Comparison of ENCODE assay signal across 8 mouse cellular contexts in the genomic region with DNA sequence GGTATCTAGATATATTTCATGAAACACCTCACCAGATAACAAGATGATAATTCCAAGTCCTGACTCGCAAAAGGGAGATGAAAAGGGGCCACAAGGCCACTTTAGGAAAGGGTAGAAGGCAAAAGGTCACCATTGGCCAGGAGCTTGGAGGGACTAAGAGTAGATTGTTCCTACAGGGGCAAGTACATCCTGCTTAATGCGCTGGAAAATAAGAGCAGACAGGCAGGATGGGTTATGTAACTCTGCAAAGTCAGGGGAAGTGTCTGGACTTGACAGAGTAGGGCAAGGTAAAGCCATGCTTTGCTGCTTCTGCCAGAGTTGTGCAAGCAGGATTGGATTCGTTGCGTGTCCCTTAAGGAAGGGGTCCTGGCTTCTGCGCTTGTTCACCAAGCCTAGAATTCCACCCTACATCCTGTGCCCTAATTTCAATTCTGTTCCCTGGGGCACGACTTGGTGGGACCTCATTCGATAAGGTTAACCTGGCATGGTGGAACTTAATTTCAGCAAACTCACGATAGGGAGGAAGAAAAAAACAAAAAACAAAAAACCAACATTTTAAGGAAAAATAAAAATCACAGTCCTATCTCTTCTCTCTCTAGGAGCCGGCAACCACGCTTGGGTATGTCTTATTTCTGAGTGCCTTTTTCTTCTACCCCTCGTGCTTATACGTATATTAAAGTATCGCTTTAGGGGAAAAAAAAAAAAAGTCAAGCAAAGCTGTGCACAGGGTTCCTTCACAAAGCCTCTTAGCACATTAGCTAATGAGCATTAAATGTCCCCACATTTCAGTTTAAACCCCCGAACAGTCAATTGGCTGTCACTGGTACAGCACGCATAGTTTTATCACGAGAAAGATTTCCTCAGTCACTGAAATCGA. TPM values are rescaled to one million over a fixed set of nuclear protein-coding genes. Genes with fewer than 3 reads are reported as not detected.
DNase-seq lines count a peak whose midpoint lies in the region; ATAC-seq and TF ChIP-seq lines count a peak whose summit lies in the region.

No protein-coding gene starts in this region.

- no peaks in the 10 kb centered on the region for H3K9me3 ChIP-seq in kidney, embryonic 14.5 days (ENCODE audit: control insufficient read depth, low read length)
- H3K9me3 ChIP-seq in heart, postnatal 0 days (replicated peaks; ENCODE audit: control insufficient read depth, low read length): no peaks in the 10 kb centered on the region
- no peaks in the 10 kb centered on the region for H3K9me3 ChIP-seq in midbrain, embryonic 11.5 days (ENCODE audit: control insufficient read depth, low read length)

- peaks cover 4% of the 10 kb centered on the region; the same call in 1 of the 2 replicates for H3K27me3 ChIP-seq in kidney, embryonic 14.5 days (ENCODE audit: control insufficient read depth, insufficient read depth, low read length)
- no peaks in the 10 kb centered on the region for H3K27me3 ChIP-seq in cerebellum, adult 2 months (ENCODE audit: control insufficient read depth, insufficient read depth, low read length)
- no peaks in the 10 kb centered on the region for H3K27me3 ChIP-seq in heart, postnatal 0 days (ENCODE audit: control insufficient read depth, insufficient read depth, low read length)
- H3K27me3 ChIP-seq in midbrain, embryonic 11.5 days (ENCODE audit: control insufficient read depth, insufficient read depth, low read length): peaks cover 7% of the 10 kb centered on the region

- H3K4me1 ChIP-seq in kidney, embryonic 14.5 days (ENCODE audit: control insufficient read depth, insufficient read depth, low read length): no peaks in the 10 kb centered on the region; the same call in 1 of the 2 replicates
- H3K4me1 ChIP-seq in cerebellum, adult 2 months (ENCODE audit: control insufficient read depth, insufficient read depth, low read length): peaks cover 17% of the 10 kb centered on the region
- H3K4me1 ChIP-seq in heart, postnatal 0 days (ENCODE audit: control insufficient read depth, insufficient read depth): peaks cover 19% of the 10 kb centered on the region
- H3K4me1 ChIP-seq in midbrain, embryonic 11.5 days (ENCODE audit: control insufficient read depth, insufficient read depth, low read length): peaks cover 8% of the 10 kb centered on the region; the same call in 1 of the 2 replicates

- H3K27ac ChIP-seq in kidney, embryonic 14.5 days (ENCODE audit: low read depth, low read length): no peak overlapping the region
- peak overlapping the region; percentile 76 for H3K27ac ChIP-seq in cerebellum, adult 2 months (ENCODE audit: insufficient read depth, low read length)
- H3K27ac ChIP-seq in heart, postnatal 0 days (ENCODE audit: low read depth): peak overlapping the region; percentile 82; the same call in 1 of the 2 replicates
- H3K27ac ChIP-seq in midbrain, embryonic 11.5 days (ENCODE audit: low read depth, low read length): no peak overlapping the region

- WGBS in kidney, embryonic 14.5 days: 20% methylated on average over 17 of the region's 17 CpGs
- 7% methylated on average over 17 of the region's 17 CpGs for WGBS in cerebellum, adult 2 months
- whole genome bisulfite sequencing in heart, postnatal 0 days: 22% methylated on average over 17 of the region's 17 CpGs
- 24% methylated on average over 17 of the region's 17 CpGs for WGBS in midbrain, embryonic 11.5 days

- peak overlapping the region; percentile 77; the same call in 1 of the 2 replicates for H3K9ac ChIP-seq in kidney, embryonic 14.5 days (ENCODE audit: low read depth, low read length)
- H3K9ac ChIP-seq in heart, postnatal 0 days (replicated peaks; ENCODE audit: low read depth, low read length): peak overlapping the region; percentile 89
- peak overlapping the region; percentile 77; the same call in 1 of the 2 replicates for H3K9ac ChIP-seq in midbrain, embryonic 11.5 days (ENCODE audit: low read length)

- ATAC-seq in kidney, embryonic 14.5 days (ENCODE audit: low FRiP score, low TSS enrichment): no peak
- no peak for ATAC-seq in heart, postnatal 0 days (ENCODE audit: insufficient read depth, low read depth)
- ATAC-seq in midbrain, embryonic 11.5 days (ENCODE audit: low FRiP score): no peak

- TF ChIP-seq POLR2A in cerebellum, adult 2 months (IDR thresholded peaks at IDR 0.05; ENCODE audit: borderline replicate concordance, insufficient read depth, low read length): peak; percentile 40; the same call in 1 of the 2 replicates

- peak overlapping the region; percentile 99 for H3K4me2 ChIP-seq in kidney, embryonic 14.5 days (replicated peaks; ENCODE audit: low read depth, low read length)
- peak overlapping the region; percentile 100 for H3K4me2 ChIP-seq in heart, postnatal 0 days (ENCODE audit: low read depth, low read length)
- H3K4me2 ChIP-seq in midbrain, embryonic 11.5 days: peak overlapping the region; percentile 97

- H3K36me3 ChIP-seq in kidney, embryonic 14.5 days (ENCODE audit: control insufficient read depth, insufficient read depth, low read length): no peaks in the 10 kb centered on the region
- H3K36me3 ChIP-seq in heart, postnatal 0 days (replicated peaks; ENCODE audit: control insufficient read depth, insufficient read depth, low read length): no peaks in the 10 kb centered on the region
- no peaks in the 10 kb centered on the region for H3K36me3 ChIP-seq in midbrain, embryonic 11.5 days (ENCODE audit: control insufficient read depth, insufficient read depth, low read length)

- no peak for TF ChIP-seq CTCF in cerebellum, adult 2 months (IDR thresholded peaks at IDR 0.05; ENCODE audit: borderline replicate concordance, insufficient read depth, low read depth, low read length)
- TF ChIP-seq CTCF in heart, postnatal 0 days (IDR thresholded peaks at IDR 0.05; ENCODE audit: low read depth): no peak

- no peak for DNase-seq in kidney, adult 9 months
- peak; percentile 69 to 71 for DNase-seq in cerebellum, adult 2 months
- DNase-seq in heart, postnatal 0 days (ENCODE audit: low spot score): no peak
- DNase-seq in midbrain, embryonic 11.5 days (ENCODE audit: low spot score, missing footprints): peak; percentile 92
- no peak for DNase-seq in thymus, postnatal 36 days
- no peak for DNase-seq in layer of hippocampus, postnatal 36 days
- DNase-seq in thymus, adult 18-20 months: no peak

- peak overlapping the region; percentile 75 for H3K4me3 ChIP-seq in kidney, embryonic 14.5 days (ENCODE audit: low read length)
- peak overlapping the region; percentile 81 for H3K4me3 ChIP-seq in cerebellum, adult 2 months (replicated peaks; ENCODE audit: insufficient read depth, low read depth, low read length)
- peak overlapping the region; percentile 91 for H3K4me3 ChIP-seq in heart, postnatal 0 days (ENCODE audit: low read depth, low read length)
- H3K4me3 ChIP-seq in midbrain, embryonic 11.5 days (ENCODE audit: low read depth, low read length): peak overlapping the region; percentile 71

- TF ChIP-seq EP300 in heart, postnatal 0 days (IDR thresholded peaks at IDR 0.05; ENCODE audit: low read depth): no peak

RNA-seq across cellular contexts. Expression of gene Mreg, which starts 1.1 kb away (rescaled TPM):
- polyA plus RNA-seq in kidney, embryonic 14.5 days (2014; fragmentation: Nextera tagmentation; extraction: Ambion mirVana): 5.1 and 6.2 TPM in 2 replicates
- 22.7 and 25.8 TPM in 2 replicates for polyA plus RNA-seq in cerebellum, adult 2 months (2012; rRNA removed)
- total RNA-seq in heart, postnatal 0 days (2014; rRNA removed; ENCODE audit: low replicate concordance): 11.3 and 12.5 TPM in 2 replicates
- polyA plus RNA-seq in heart, postnatal 0 days (2015; fragmentation: Nextera tagmentation; extraction: Ambion mirVana): 8.6 and 9.5 TPM in 2 replicates
- polyA plus RNA-seq in midbrain, embryonic 11.5 days (2014; fragmentation: Nextera tagmentation; extraction: Ambion mirVana): 5.5 and 6.3 TPM in 2 replicates
- total RNA-seq in layer of hippocampus, postnatal 36 days (2021): 1 to 10 TPM; 3.4 to 4.2 TPM

Comparison
In these comparisons a context has a peak if more than half of its experiments do, and no peak if none do; other contexts are left out.
1. H3K27ac ChIP-seq: peak in cerebellum, adult 2 months (single experiment) and heart, postnatal 0 days (single experiment); none in kidney, embryonic 14.5 days (single experiment) and midbrain, embryonic 11.5 days (single experiment).
2. DNase-seq: peak in cerebellum, adult 2 months (2 of 2) and midbrain, embryonic 11.5 days (single experiment); none in kidney, adult 9 months (single experiment), heart, postnatal 0 days (single experiment), thymus, postnatal 36 days (0 of 2), layer of hippocampus, postnatal 36 days (0 of 2) and thymus, adult 18-20 months (0 of 2).
3. Peak in every context shown above with its lines, with median percentiles within 50 percentile points of each other: H3K4me2 ChIP-seq, H3K4me3 ChIP-seq and H3K9ac ChIP-seq.